ENCODE assay signal across 7 mouse cellular contexts in the genomic region with DNA sequence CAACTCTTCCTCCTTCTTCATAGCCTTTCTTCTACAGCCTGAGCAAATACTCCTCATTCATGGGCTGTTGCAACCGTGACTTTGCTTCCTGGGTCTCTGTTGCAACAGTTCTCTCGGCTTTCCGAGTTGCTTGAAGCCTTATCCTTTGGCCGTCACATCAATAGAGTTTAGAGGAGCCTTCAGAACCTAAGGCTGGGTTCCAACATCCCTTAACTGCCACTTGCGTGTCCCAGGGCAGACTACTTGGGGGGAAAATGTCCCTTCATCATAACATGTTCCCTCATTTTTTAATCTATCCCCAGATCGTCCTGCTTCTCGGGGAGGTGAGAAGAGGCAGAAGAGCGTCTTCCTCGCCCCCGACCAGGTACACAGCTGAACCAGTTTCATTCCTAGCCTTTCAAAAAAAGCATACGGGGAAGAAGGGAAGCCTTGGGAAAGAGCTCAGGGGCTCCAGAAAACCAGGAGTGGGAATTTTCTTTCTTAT. TPM values are rescaled to one million over a fixed set of nuclear protein-coding genes. Genes with fewer than 3 reads are reported as not detected.
DNase-seq lines count a peak whose midpoint lies in the region; ATAC-seq and TF ChIP-seq lines count a peak whose summit lies in the region.

No protein-coding gene starts in this region.

- peaks cover 2 to 9% of the 10 kb centered on the region in 2 experiments; a peak in 3 of 4 replicates for H3K4me1 ChIP-seq in ES-E14 (ENCODE audit: control insufficient read depth in 2 of 2, insufficient read depth in 2 of 2, low read length in 2 of 2, poor library complexity in 1 of 2)
- H3K4me1 ChIP-seq in embryonic facial prominence, embryonic 12.5 days = peaks cover 17% of the 10 kb centered on the region
- peaks cover 14% of the 10 kb centered on the region for H3K4me1 ChIP-seq in heart, postnatal 0 days (ENCODE audit: control insufficient read depth, insufficient read depth)
- H3K4me1 ChIP-seq in limb, embryonic 12.5 days (replicated peaks) = peaks cover 20% of the 10 kb centered on the region
- peaks cover 9% of the 10 kb centered on the region for H3K4me1 ChIP-seq in midbrain, embryonic 11.5 days (ENCODE audit: control insufficient read depth, insufficient read depth, low read length)
- H3K4me1 ChIP-seq in stomach, postnatal 0 days (replicated peaks; ENCODE audit: control insufficient read depth, insufficient read depth) = peaks cover 2% of the 10 kb centered on the region; the same call in 1 of the 2 replicates

- H3K27me3 ChIP-seq in embryonic facial prominence, embryonic 12.5 days = no peaks in the 10 kb centered on the region
- no peaks in the 10 kb centered on the region for H3K27me3 ChIP-seq in heart, postnatal 0 days (ENCODE audit: control insufficient read depth, insufficient read depth, low read length)
- H3K27me3 ChIP-seq in limb, embryonic 12.5 days = no peaks in the 10 kb centered on the region
- no peaks in the 10 kb centered on the region for H3K27me3 ChIP-seq in midbrain, embryonic 11.5 days (ENCODE audit: control insufficient read depth, insufficient read depth, low read length)
- H3K27me3 ChIP-seq in stomach, postnatal 0 days (ENCODE audit: control insufficient read depth, insufficient read depth, low read length) = no peaks in the 10 kb centered on the region

- no peak for TF ChIP-seq CTCF in heart, postnatal 0 days (IDR thresholded peaks at IDR 0.05; ENCODE audit: low read depth)
- no peak for TF ChIP-seq CTCF in stomach, postnatal 0 days (IDR thresholded peaks at IDR 0.05; ENCODE audit: low read depth)

- H3K4me3 ChIP-seq in ES-E14 (ENCODE audit: insufficient read depth in 1 of 2, low read depth in 1 of 2, low read length in 2 of 2, poor library complexity in 1 of 2, severe bottlenecking in 1 of 2) = peak overlapping the region; percentile 82 to 94
- H3K4me3 ChIP-seq in embryonic facial prominence, embryonic 12.5 days = peak overlapping the region; percentile 72
- H3K4me3 ChIP-seq in heart, postnatal 0 days (ENCODE audit: low read depth, low read length) = peak overlapping the region; percentile 65
- H3K4me3 ChIP-seq in limb, embryonic 12.5 days (replicated peaks) = peak overlapping the region; percentile 73
- H3K4me3 ChIP-seq in midbrain, embryonic 11.5 days (ENCODE audit: low read depth, low read length) = peak overlapping the region; percentile 61
- peak overlapping the region; percentile 73 for H3K4me3 ChIP-seq in stomach, postnatal 0 days (ENCODE audit: low read depth, low read length)

- in situ Hi-C loops in ES-E14 (cut with MboI; ENCODE audit: low sequenced_read_pairs in 2 of 2, unreplicated experiment in 2 of 2) = no loop called here

- under 1% methylated on average over 11 of the region's 11 CpGs for WGBS in embryonic facial prominence, embryonic 12.5 days
- under 1% methylated on average over 11 of the region's 11 CpGs for WGBS in heart, postnatal 0 days
- 2% methylated on average over 11 of the region's 11 CpGs for WGBS in limb, embryonic 12.5 days
- under 1% methylated on average over 11 of the region's 11 CpGs for WGBS in midbrain, embryonic 11.5 days
- 2% methylated on average over 11 of the region's 11 CpGs for WGBS in stomach, postnatal 0 days

- H3K9ac ChIP-seq in ES-E14 (ENCODE audit: insufficient read depth, low read depth, low read length, poor library complexity, severe bottlenecking) = peak overlapping the region; percentile 77
- peak overlapping the region; percentile 85 for H3K9ac ChIP-seq in embryonic facial prominence, embryonic 12.5 days
- H3K9ac ChIP-seq in heart, postnatal 0 days (replicated peaks; ENCODE audit: low read depth, low read length) = peak overlapping the region; percentile 83
- peak overlapping the region; percentile 84 for H3K9ac ChIP-seq in limb, embryonic 12.5 days (replicated peaks)
- H3K9ac ChIP-seq in midbrain, embryonic 11.5 days (ENCODE audit: low read length) = peak overlapping the region; percentile 92
- H3K9ac ChIP-seq in stomach, postnatal 0 days (ENCODE audit: low read length) = peak overlapping the region; percentile 92

- no peak for TF ChIP-seq EP300 in heart, postnatal 0 days (IDR thresholded peaks at IDR 0.05; ENCODE audit: low read depth)
- no peak for TF ChIP-seq EP300 in stomach, postnatal 0 days (optimal IDR thresholded peaks at IDR 0.05)

- DNase-seq in A20 (ENCODE audit: low read depth, low spot score) (peak; percentile 75), ES-E14 (ENCODE audit: low read depth, low spot score) (no peak)
- DNase-seq in heart, postnatal 0 days (ENCODE audit: low spot score) = no peak
- no peak for DNase-seq in midbrain, embryonic 11.5 days (ENCODE audit: low spot score, missing footprints)
- DNase-seq in stomach, postnatal 0 days (ENCODE audit: low spot score) = peak; percentile 55

- H3K4me2 ChIP-seq in embryonic facial prominence, embryonic 12.5 days (replicated peaks) = peak overlapping the region; percentile 74
- H3K4me2 ChIP-seq in heart, postnatal 0 days (ENCODE audit: low read depth, low read length) = peak overlapping the region; percentile 85
- peak overlapping the region; percentile 79 for H3K4me2 ChIP-seq in limb, embryonic 12.5 days
- H3K4me2 ChIP-seq in midbrain, embryonic 11.5 days = peak overlapping the region; percentile 78
- H3K4me2 ChIP-seq in stomach, postnatal 0 days (replicated peaks; ENCODE audit: low read depth) = peak overlapping the region; percentile 80

- peak overlapping the region; percentile 70; the same call in 1 of the 2 replicates for H3K27ac ChIP-seq in ES-E14 (ENCODE audit: insufficient read depth, low read depth, low read length, poor library complexity, severe bottlenecking)
- peak overlapping the region; percentile 98 for H3K27ac ChIP-seq in embryonic facial prominence, embryonic 12.5 days
- H3K27ac ChIP-seq in heart, postnatal 0 days (ENCODE audit: low read depth) = peak overlapping the region; percentile 96
- H3K27ac ChIP-seq in limb, embryonic 12.5 days = peak overlapping the region; percentile 96
- peak overlapping the region; percentile 93 for H3K27ac ChIP-seq in midbrain, embryonic 11.5 days (ENCODE audit: low read depth, low read length)
- peak overlapping the region; percentile 98 for H3K27ac ChIP-seq in stomach, postnatal 0 days (replicated peaks)

- H3K9me3 ChIP-seq in ES-E14 (ENCODE audit: control insufficient read depth, insufficient read depth, low read depth, low read length) = no peaks in the 10 kb centered on the region
- H3K9me3 ChIP-seq in embryonic facial prominence, embryonic 12.5 days = no peaks in the 10 kb centered on the region
- H3K9me3 ChIP-seq in heart, postnatal 0 days (replicated peaks; ENCODE audit: control insufficient read depth, low read length) = no peaks in the 10 kb centered on the region
- no peaks in the 10 kb centered on the region for H3K9me3 ChIP-seq in limb, embryonic 12.5 days
- no peaks in the 10 kb centered on the region for H3K9me3 ChIP-seq in midbrain, embryonic 11.5 days (ENCODE audit: control insufficient read depth, low read length)
- no peaks in the 10 kb centered on the region for H3K9me3 ChIP-seq in stomach, postnatal 0 days (ENCODE audit: control insufficient read depth, low read length)

- no peak for ATAC-seq in embryonic facial prominence, embryonic 12.5 days (ENCODE audit: insufficient number of reproducible peaks, insufficient read depth, low FRiP score, low TSS enrichment)
- ATAC-seq in heart, postnatal 0 days (ENCODE audit: insufficient read depth, low read depth) = no peak
- no peak for ATAC-seq in limb, embryonic 12.5 days (ENCODE audit: insufficient number of reproducible peaks, insufficient read depth, low FRiP score, low TSS enrichment, low read depth)
- ATAC-seq in midbrain, embryonic 11.5 days (ENCODE audit: low FRiP score) = no peak
- peak; percentile 44 for ATAC-seq in stomach, postnatal 0 days (ENCODE audit: low FRiP score, low TSS enrichment)

- no peaks in the 10 kb centered on the region for H3K36me3 ChIP-seq in ES-E14 (ENCODE audit: control insufficient read depth, insufficient read depth, low read length, poor library complexity, severe bottlenecking)
- peaks cover 2% of the 10 kb centered on the region; the same call in 1 of the 2 replicates for H3K36me3 ChIP-seq in embryonic facial prominence, embryonic 12.5 days
- H3K36me3 ChIP-seq in heart, postnatal 0 days (replicated peaks; ENCODE audit: control insufficient read depth, insufficient read depth, low read length) = peaks cover 2% of the 10 kb centered on the region; the same call in 1 of the 2 replicates
- peaks cover 9% of the 10 kb centered on the region; the same call in 1 of the 2 replicates for H3K36me3 ChIP-seq in limb, embryonic 12.5 days
- no peaks in the 10 kb centered on the region for H3K36me3 ChIP-seq in midbrain, embryonic 11.5 days (ENCODE audit: control insufficient read depth, insufficient read depth, low read length)
- no peaks in the 10 kb centered on the region; the same call in 1 of the 2 replicates for H3K36me3 ChIP-seq in stomach, postnatal 0 days (ENCODE audit: control insufficient read depth, insufficient read depth, low read length)

RNA-seq across cellular contexts. Expression of a gene that starts 0.5 kb away (rescaled TPM):
- total RNA-seq in ES-E14 (2012; rRNA removed) = 26.4 and 29.5 TPM in 2 replicates
- polyA plus RNA-seq in embryonic facial prominence, embryonic 12.5 days (2016; fragmentation: Nextera tagmentation; extraction: Ambion mirVana) = 25.7 and 26.4 TPM in 2 replicates
- total RNA-seq in heart, postnatal 0 days (2014; rRNA removed; ENCODE audit: low replicate concordance) = 28.6 and 35.6 TPM in 2 replicates
- polyA plus RNA-seq in heart, postnatal 0 days (2015; fragmentation: Nextera tagmentation; extraction: Ambion mirVana) = 22.5 and 23.0 TPM in 2 replicates
- polyA plus RNA-seq in limb, embryonic 12.5 days (2016; fragmentation: Nextera tagmentation; extraction: Ambion mirVana) = 25.2 and 25.9 TPM in 2 replicates
- 28.0 and 29.7 TPM in 2 replicates for polyA plus RNA-seq in midbrain, embryonic 11.5 days (2014; fragmentation: Nextera tagmentation; extraction: Ambion mirVana)
- 10.1 and 11.7 TPM in 2 replicates for polyA plus RNA-seq in stomach, postnatal 0 days (2015; fragmentation: Nextera tagmentation; extraction: Ambion mirVana)

RNA-seq across cellular contexts. Expression of a gene that starts 1.3 kb away (rescaled TPM):
- 48.8 and 54.5 TPM in 2 replicates for total RNA-seq in ES-E14 (2012; rRNA removed)
- 43.3 TPM in 2 replicates for polyA plus RNA-seq in embryonic facial prominence, embryonic 12.5 days (2016; fragmentation: Nextera tagmentation; extraction: Ambion mirVana)
- total RNA-seq in heart, postnatal 0 days (2014; rRNA removed; ENCODE audit: low replicate concordance) = 28.0 and 64.4 TPM in 2 replicates
- 27.8 and 28.4 TPM in 2 replicates for polyA plus RNA-seq in heart, postnatal 0 days (2015; fragmentation: Nextera tagmentation; extraction: Ambion mirVana)
- polyA plus RNA-seq in limb, embryonic 12.5 days (2016; fragmentation: Nextera tagmentation; extraction: Ambion mirVana) = 36.4 and 38.7 TPM in 2 replicates
- 38.8 and 43.3 TPM in 2 replicates for polyA plus RNA-seq in midbrain, embryonic 11.5 days (2014; fragmentation: Nextera tagmentation; extraction: Ambion mirVana)
- polyA plus RNA-seq in stomach, postnatal 0 days (2015; fragmentation: Nextera tagmentation; extraction: Ambion mirVana) = 55.9 and 64.1 TPM in 2 replicates

RNA-seq across cellular contexts. Expression of a gene that starts 24.6 kb away (rescaled TPM):
- total RNA-seq in ES-E14 (2012; rRNA removed) = 0.58 and 1.1 TPM in 2 replicates
- polyA plus RNA-seq in embryonic facial prominence, embryonic 12.5 days (2016; fragmentation: Nextera tagmentation; extraction: Ambion mirVana) = 1.3 and 1.6 TPM in 2 replicates
- total RNA-seq in heart, postnatal 0 days (2014; rRNA removed; ENCODE audit: low replicate concordance) = 0.11 and 0.15 TPM in 2 replicates
- 0.49 and 0.67 TPM in 2 replicates for polyA plus RNA-seq in heart, postnatal 0 days (2015; fragmentation: Nextera tagmentation; extraction: Ambion mirVana)
- polyA plus RNA-seq in limb, embryonic 12.5 days (2016; fragmentation: Nextera tagmentation; extraction: Ambion mirVana) = 1.8 and 1.9 TPM in 2 replicates
- polyA plus RNA-seq in midbrain, embryonic 11.5 days (2014; fragmentation: Nextera tagmentation; extraction: Ambion mirVana) = 0.87 and 1.3 TPM in 2 replicates
- 57.2 and 63.1 TPM in 2 replicates for polyA plus RNA-seq in stomach, postnatal 0 days (2015; fragmentation: Nextera tagmentation; extraction: Ambion mirVana)

RNA-seq across cellular contexts. Expression of a gene that starts 31.4 kb away (rescaled TPM):
- total RNA-seq in ES-E14 (2012; rRNA removed) = 6.7 and 16.0 TPM in 2 replicates
- 1.8 and 2.5 TPM in 2 replicates for polyA plus RNA-seq in embryonic facial prominence, embryonic 12.5 days (2016; fragmentation: Nextera tagmentation; extraction: Ambion mirVana)
- 3.9 TPM in 1 of 2 replicates, not detected in the other for total RNA-seq in heart, postnatal 0 days (2014; rRNA removed; ENCODE audit: low replicate concordance)
- polyA plus RNA-seq in heart, postnatal 0 days (2015; fragmentation: Nextera tagmentation; extraction: Ambion mirVana) = not detected in 2 replicates
- 0.75 and 1.7 TPM in 2 replicates for polyA plus RNA-seq in limb, embryonic 12.5 days (2016; fragmentation: Nextera tagmentation; extraction: Ambion mirVana)
- 0.20 TPM in 1 of 2 replicates, not detected in the other for polyA plus RNA-seq in midbrain, embryonic 11.5 days (2014; fragmentation: Nextera tagmentation; extraction: Ambion mirVana)
- polyA plus RNA-seq in stomach, postnatal 0 days (2015; fragmentation: Nextera tagmentation; extraction: Ambion mirVana) = 16.6 and 16.8 TPM in 2 replicates

RNA-seq across cellular contexts. Expression of a gene that starts 32.2 kb away (rescaled TPM):
- 87.6 and 101 TPM in 2 replicates for total RNA-seq in ES-E14 (2012; rRNA removed)
- polyA plus RNA-seq in embryonic facial prominence, embryonic 12.5 days (2016; fragmentation: Nextera tagmentation; extraction: Ambion mirVana) = 155 and 156 TPM in 2 replicates
- total RNA-seq in heart, postnatal 0 days (2014; rRNA removed; ENCODE audit: low replicate concordance) = 108 and 126 TPM in 2 replicates
- polyA plus RNA-seq in heart, postnatal 0 days (2015; fragmentation: Nextera tagmentation; extraction: Ambion mirVana) = 88.4 and 89.4 TPM in 2 replicates
- polyA plus RNA-seq in limb, embryonic 12.5 days (2016; fragmentation: Nextera tagmentation; extraction: Ambion mirVana) = 158 and 170 TPM in 2 replicates
- 94.1 and 97.1 TPM in 2 replicates for polyA plus RNA-seq in midbrain, embryonic 11.5 days (2014; fragmentation: Nextera tagmentation; extraction: Ambion mirVana)
- polyA plus RNA-seq in stomach, postnatal 0 days (2015; fragmentation: Nextera tagmentation; extraction: Ambion mirVana) = 75.0 and 80.3 TPM in 2 replicates

Comparison
In these comparisons a context has a peak if more than half of its experiments do, and no peak if none do; other contexts are left out.
1. DNase-seq: peak in A20 (single experiment) and stomach, postnatal 0 days (single experiment); none in ES-E14 (single experiment), heart, postnatal 0 days (single experiment) and midbrain, embryonic 11.5 days (single experiment).
2. RNA of a gene that starts 24.6 kb away (polyA plus RNA-seq): 57.2 to 63.1 TPM in stomach, postnatal 0 days; 1.8 to 1.9 TPM in limb, embryonic 12.5 days, 1.3 to 1.6 TPM in embryonic facial prominence, embryonic 12.5 days, 0.87 to 1.3 TPM in midbrain, embryonic 11.5 days and 0.49 to 0.67 TPM in heart, postnatal 0 days; every median in the first group is over 10 times any median in the second.
3. Peak in every context shown above with its lines, with median percentiles within 50 percentile points of each other: H3K27ac ChIP-seq, H3K4me3 ChIP-seq, H3K9ac ChIP-seq and H3K4me2 ChIP-seq.